Mouse (Mus musculus): ENCODE data around the gene Cenpb. TPM values are rescaled to one million over a fixed set of nuclear protein-coding genes. Genes with fewer than 3 reads are reported as not detected.

Gene Cenpb
- total and polyA plus RNA-seq, 2 experiments: 27.5 to 35.2 TPM

- Histone ChIP-seq H3K9ac (ENCODE audit: low read depth, low read length) (no peak overlapping the region), H3K4me3 (ENCODE audit: insufficient read depth, low read depth, low read length) (no peak overlapping the region), H3K79me2 (ENCODE audit: control insufficient read depth, insufficient read depth, low read length) (no peaks in the 10 kb centered on the region), H3K27me3 (ENCODE audit: control insufficient read depth, insufficient read depth, low read length) (no peaks in the 10 kb centered on the region), H3K4me1 (ENCODE audit: control insufficient read depth, insufficient read depth, low read length) (peaks cover 4% of the 10 kb centered on the region; the same call in 1 of the 2 replicates), H3K36me3 (ENCODE audit: control insufficient read depth, insufficient read depth, low read length) (no peaks in the 10 kb centered on the region), H3K27ac (replicated peaks; ENCODE audit: insufficient read depth, low read depth, low read length) (no peak overlapping the region)
- no peak for DNase-seq (ENCODE audit: extremely low read depth, low read depth, low spot score)
- TF ChIP-seq CTCF (IDR thresholded peaks at IDR 0.05; ENCODE audit: low read depth, low read length) (no peak), POLR2A (IDR thresholded peaks at IDR 0.05; ENCODE audit: extremely low read depth, insufficient read depth, low read length) (no peak)
- 80% methylated on average over 6 of the region's 6 CpGs for WGBS
Observed at GRCm38 (mm10) chr2:131167984-131168383, 11.9 kb downstream of the Cenpb start.

GRCm38 (mm10) chr2:131166172-131166571 is 13.7 kb downstream of the Cenpb start:
- no peak for TF ChIP-seq POLR2A (IDR thresholded peaks at IDR 0.05; ENCODE audit: extremely low read depth, insufficient read depth, low read length)
- TF ChIP-seq CTCF (IDR thresholded peaks at IDR 0.05; ENCODE audit: low read depth, low read length): no peak
- H3K27ac ChIP-seq (replicated peaks; ENCODE audit: insufficient read depth, low read depth, low read length): no peak overlapping the region
- H3K27me3 ChIP-seq (ENCODE audit: control insufficient read depth, insufficient read depth, low read length): no peaks in the 10 kb centered on the region
- H3K9ac ChIP-seq (ENCODE audit: low read depth, low read length): no peak overlapping the region
- H3K79me2 ChIP-seq (ENCODE audit: control insufficient read depth, insufficient read depth, low read length): no peaks in the 10 kb centered on the region
- no peaks in the 10 kb centered on the region for H3K36me3 ChIP-seq (ENCODE audit: control insufficient read depth, insufficient read depth, low read length)
- H3K4me1 ChIP-seq (ENCODE audit: control insufficient read depth, insufficient read depth, low read length): peaks cover 4% of the 10 kb centered on the region; the same call in 1 of the 2 replicates
- H3K4me3 ChIP-seq (ENCODE audit: insufficient read depth, low read depth, low read length): no peak overlapping the region
- 98% methylated on average over 2 of the region's 2 CpGs for WGBS
- DNase-seq (ENCODE audit: extremely low read depth, low read depth, low spot score): no peak

DNA sequence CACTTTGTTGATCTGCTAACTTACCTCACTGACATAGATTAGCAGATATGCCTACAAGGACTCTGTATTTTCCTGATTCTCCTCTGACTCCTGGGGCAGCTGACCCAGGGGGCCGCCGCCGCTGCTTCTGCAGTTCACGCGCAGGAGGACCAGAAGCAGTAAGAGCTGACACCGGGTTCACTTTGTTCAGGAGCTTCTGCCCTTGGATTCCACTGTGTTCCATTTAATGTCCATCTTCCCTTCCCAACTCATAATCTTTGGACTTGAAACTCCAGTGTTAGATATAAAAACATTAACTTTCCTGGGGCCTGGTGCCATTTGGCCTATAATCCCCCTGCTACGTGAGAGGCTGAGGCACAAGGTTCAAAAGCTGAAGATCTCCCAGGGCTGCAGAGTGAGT is 15.9 kb downstream of the Cenpb start:
- Histone ChIP-seq H3K79me2 (ENCODE audit: control insufficient read depth, insufficient read depth, low read length) (no peaks in the 10 kb centered on the region), H3K36me3 (ENCODE audit: control insufficient read depth, insufficient read depth, low read length) (no peaks in the 10 kb centered on the region), H3K9ac (ENCODE audit: low read depth, low read length) (peak overlapping the region; percentile 68), H3K4me3 (ENCODE audit: insufficient read depth, low read depth, low read length) (peak overlapping the region; percentile 77), H3K27me3 (ENCODE audit: control insufficient read depth, insufficient read depth, low read length) (no peaks in the 10 kb centered on the region), H3K27ac (replicated peaks; ENCODE audit: insufficient read depth, low read depth, low read length) (peak overlapping the region; percentile 99), H3K4me1 (ENCODE audit: control insufficient read depth, insufficient read depth, low read length) (peaks cover 9% of the 10 kb centered on the region; the same call in 1 of the 2 replicates)
- peak; percentile 95 for DNase-seq (ENCODE audit: extremely low read depth, low read depth, low spot score)
- TF ChIP-seq CTCF (IDR thresholded peaks at IDR 0.05; ENCODE audit: low read depth, low read length) (no peak), POLR2A (IDR thresholded peaks at IDR 0.05; ENCODE audit: extremely low read depth, insufficient read depth, low read length) (no peak)
- WGBS: 56% methylated on average over 7 of the region's 7 CpGs

- H3K9ac ChIP-seq (ENCODE audit: low read depth, low read length): peak overlapping the region; percentile 76
- TF ChIP-seq POLR2A (IDR thresholded peaks at IDR 0.05; ENCODE audit: extremely low read depth, insufficient read depth, low read length) (no peak), CTCF (IDR thresholded peaks at IDR 0.05; ENCODE audit: low read depth, low read length) (no peak)
- no peaks in the 10 kb centered on the region for H3K36me3 ChIP-seq (ENCODE audit: control insufficient read depth, insufficient read depth, low read length)
- DNase-seq (ENCODE audit: extremely low read depth, low read depth, low spot score): peak; percentile 58
- peak overlapping the region; percentile 69 for H3K4me3 ChIP-seq (ENCODE audit: insufficient read depth, low read depth, low read length)
- H3K27me3 ChIP-seq (ENCODE audit: control insufficient read depth, insufficient read depth, low read length): no peaks in the 10 kb centered on the region
- no peaks in the 10 kb centered on the region for H3K79me2 ChIP-seq (ENCODE audit: control insufficient read depth, insufficient read depth, low read length)
- 3% methylated on average over 17 of the region's 17 CpGs for WGBS
- H3K27ac ChIP-seq (replicated peaks; ENCODE audit: insufficient read depth, low read depth, low read length): peak overlapping the region; percentile 80
- H3K4me1 ChIP-seq (ENCODE audit: control insufficient read depth, insufficient read depth, low read length): peaks cover 9% of the 10 kb centered on the region; the same call in 1 of the 2 replicates
Observed at GRCm38 (mm10) chr2:131160671-131161111, 19.2 kb downstream of the Cenpb start.

- H3K36me3 ChIP-seq (ENCODE audit: control insufficient read depth, insufficient read depth, low read length): no peaks in the 10 kb centered on the region
- peak within 1 kb of the TSS; percentile 69 for H3K4me3 ChIP-seq (ENCODE audit: insufficient read depth, low read depth, low read length)
- WGBS: under 1% methylated on average over 54 of the region's 54 CpGs
- peak within 1 kb of the TSS; percentile 76 for H3K9ac ChIP-seq (ENCODE audit: low read depth, low read length)
- peak within 1 kb of the TSS; percentile 80 for H3K27ac ChIP-seq (replicated peaks; ENCODE audit: insufficient read depth, low read depth, low read length)
- H3K27me3 ChIP-seq (ENCODE audit: control insufficient read depth, insufficient read depth, low read length): no peaks in the 10 kb centered on the region
- H3K79me2 ChIP-seq (ENCODE audit: control insufficient read depth, insufficient read depth, low read length): no peaks in the 10 kb centered on the region
- TF ChIP-seq POLR2A (IDR thresholded peaks at IDR 0.05; ENCODE audit: extremely low read depth, insufficient read depth, low read length) (peak; percentile 89), CTCF (IDR thresholded peaks at IDR 0.05; ENCODE audit: low read depth, low read length) (0 out of 2 replicates have a peak, but pooled peaks have one; percentile 1)
- peak; percentile 94 for DNase-seq (ENCODE audit: extremely low read depth, low read depth, low spot score)
- H3K4me1 ChIP-seq (ENCODE audit: control insufficient read depth, insufficient read depth, low read length): peaks cover 9% of the 10 kb centered on the region; the same call in 1 of the 2 replicates
Observed at GRCm38 (mm10) chr2:131159938-131160581, 19.8 kb downstream of the Cenpb start, which contains the start of gene 1700037H04Rik. Gene 1700037H04Rik (minus strand): TSS chr2:131160081.

DNA sequence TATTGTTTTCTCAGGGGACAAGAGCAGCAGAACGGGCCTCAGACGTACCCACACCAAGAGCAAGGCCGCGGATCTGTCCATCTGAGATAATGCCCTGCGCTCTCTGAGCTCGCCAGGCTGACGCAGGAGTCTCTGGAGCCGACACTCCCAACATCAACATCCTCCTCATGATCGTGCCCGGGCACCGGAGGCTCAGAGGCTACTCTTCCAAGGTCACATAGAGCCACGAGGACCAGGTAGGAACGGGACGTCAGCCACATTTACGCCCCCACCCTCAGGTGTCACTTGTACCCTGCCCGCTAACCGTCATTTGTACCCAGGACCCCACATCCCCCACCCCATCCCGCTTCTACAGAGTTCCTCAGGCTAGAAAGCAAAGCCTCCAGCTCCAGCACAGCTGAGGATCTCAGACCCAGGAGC is 20.4 kb downstream of the Cenpb start:
- peaks cover 8% of the 10 kb centered on the region; the same call in 1 of the 2 replicates for H3K4me1 ChIP-seq (ENCODE audit: control insufficient read depth, insufficient read depth, low read length)
- under 1% methylated on average over 18 of the region's 18 CpGs for WGBS
- no peaks in the 10 kb centered on the region for H3K79me2 ChIP-seq (ENCODE audit: control insufficient read depth, insufficient read depth, low read length)
- peak overlapping the region; percentile 59 for H3K9ac ChIP-seq (ENCODE audit: low read depth, low read length)
- TF ChIP-seq CTCF (IDR thresholded peaks at IDR 0.05; ENCODE audit: low read depth, low read length) (no peak), POLR2A (IDR thresholded peaks at IDR 0.05; ENCODE audit: extremely low read depth, insufficient read depth, low read length) (no peak)
- DNase-seq (ENCODE audit: extremely low read depth, low read depth, low spot score): no peak
- no peaks in the 10 kb centered on the region for H3K27me3 ChIP-seq (ENCODE audit: control insufficient read depth, insufficient read depth, low read length)
- no peak overlapping the region for H3K27ac ChIP-seq (replicated peaks; ENCODE audit: insufficient read depth, low read depth, low read length)
- H3K36me3 ChIP-seq (ENCODE audit: control insufficient read depth, insufficient read depth, low read length): no peaks in the 10 kb centered on the region
- peak overlapping the region; percentile 59 for H3K4me3 ChIP-seq (ENCODE audit: insufficient read depth, low read depth, low read length)
